Mouse (Mus musculus) lung, postnatal 0 days (tissue): ENCODE data around the gene Immp2l. TPM values are rescaled to one million over a fixed set of nuclear protein-coding genes. Genes with fewer than 3 reads are reported as not detected.
"Not testable (repeated sequence)": the region's sequence is repeated elsewhere in the genome, so short reads cannot be mapped to it uniquely, and the experiment has no call there.

ENCODE experiments used
- ATAC-seq: fragments of 200-750 bp; cut with Nextera tagmentation; 2 replicates; pipeline ENCODE4 v1.8.0; 2017; ENCODE audit warnings: moderate library complexity
- DNase-seq: peaks from one replicate; pipeline ENCODE4 v3.0.0-alpha.2; 2016; ENCODE audit warnings: low spot score
- H3K27ac ChIP-seq: fragments of 300-500 bp; sonication (generic); 2 replicates; pipeline ENCODE4 v1.5.1; 2014; ENCODE audit warnings: antibody characterized with exemption, mild to moderate bottlenecking, low read length, mixed read lengths
- H3K27me3 ChIP-seq: fragments of 300-500 bp; sonication (generic); replicated peaks from 2 replicates; pipeline ENCODE4 v1.6.1; 2014; ENCODE audit warnings: low read length, mixed read lengths; ENCODE audit not compliant: insufficient read depth
- H3K36me3 ChIP-seq: fragments of 300-500 bp; sonication (generic); 2 replicates; pipeline ENCODE4 v1.6.1; 2014; ENCODE audit warnings: low read length, mixed read lengths; ENCODE audit not compliant: insufficient read depth
- H3K4me1 ChIP-seq: fragments of 300-500 bp; sonication (generic); 2 replicates; pipeline ENCODE4 v1.6.1; 2014; ENCODE audit warnings: antibody characterized with exemption, low read depth, low read length, mixed read lengths; ENCODE audit not compliant: insufficient read depth
- H3K4me2 ChIP-seq: fragments of 300-500 bp; sonication (generic); replicated peaks from 2 replicates; pipeline ENCODE4 v1.6.1; 2014; ENCODE audit warnings: low read depth, mild to moderate bottlenecking, low read length, moderate library complexity, mixed read lengths
- H3K4me3 ChIP-seq: fragments of 300-500 bp; sonication (generic); 2 replicates; pipeline ENCODE4 v1.5.1; 2014; ENCODE audit warnings: low read depth, low read length
- H3K9ac ChIP-seq: fragments of 300-500 bp; sonication (generic); replicated peaks from 2 replicates; pipeline ENCODE4 v1.6.1; 2014; ENCODE audit warnings: low read depth, mild to moderate bottlenecking
- H3K9me3 ChIP-seq: fragments of 300-500 bp; sonication (generic); 2 replicates; pipeline ENCODE4 v1.6.1; 2016; ENCODE audit warnings: low read length, mixed read lengths
- CTCF ChIP-seq: IDR thresholded peaks from 2 replicates; pipeline ENCODE4 v1.5.1; 2016; ENCODE audit warnings: antibody characterized with exemption, mild to moderate bottlenecking
- EP300 ChIP-seq: IDR thresholded peaks from 2 replicates; pipeline ENCODE4 v1.6.1; 2016; ENCODE audit warnings: antibody characterized with exemption, mild to moderate bottlenecking, control low read depth
- WGBS: fragments of 180-500 bp; shearing (Covaris S2); extraction: QIAGEN DNeasy Blood & Tissue Kit; methylation state at CpG from one replicate; pipeline ENCODE4 v1.1.7; 2014; 5-methylcytosine and 5-hydroxymethylcytosine counted together
- polyA plus RNA-seq: library from polyadenylated mRNA; unstranded; fragments of >200 nt; fragmentation: Nextera tagmentation; extraction: Ambion mirVana; gene quantifications from 2 replicates; pipeline ENCODE4 v1.2.1, GENCODE M21; 2015

Immp2l gene
- polyA plus RNA-seq, 1 experiment from 2014 or later: 5.2 TPM

- Histone ChIP-seq H3K27ac (no peak overlapping the region), H3K4me2 (no peak overlapping the region), H3K9me3 (no peaks in the 10 kb centered on the region), H3K27me3 (no peaks in the 10 kb centered on the region), H3K4me1 (no peaks in the 10 kb centered on the region), H3K9ac (no peak overlapping the region), H3K4me3 (no peak overlapping the region), H3K36me3 (no peaks in the 10 kb centered on the region)
- 67% methylated on average over 3 of the region's 3 CpGs for WGBS
- no peak for TF ChIP-seq EP300
- TF ChIP-seq CTCF: no peak
- ATAC-seq: no peak
- DNase-seq: no peak
Observed at GRCm38 (mm10) chr12:41742887-41743286, 719.0 kb downstream of the Immp2l start.

- DNase-seq (no peak), ATAC-seq (no peak)
- Histone ChIP-seq H3K27me3 (no peaks in the 10 kb centered on the region), H3K4me3 (no peak overlapping the region), H3K27ac (no peak overlapping the region), H3K9ac (no peak overlapping the region), H3K9me3 (no peaks in the 10 kb centered on the region), H3K4me2 (no peak overlapping the region), H3K4me1 (no peaks in the 10 kb centered on the region), H3K36me3 (no peaks in the 10 kb centered on the region)
- 56% methylated on average over 3 of the region's 3 CpGs for WGBS
- TF ChIP-seq EP300 (no peak), CTCF (no peak)
Observed at GRCm38 (mm10) chr12:41763396-41763795, 739.5 kb downstream of the Immp2l start.

DNA sequence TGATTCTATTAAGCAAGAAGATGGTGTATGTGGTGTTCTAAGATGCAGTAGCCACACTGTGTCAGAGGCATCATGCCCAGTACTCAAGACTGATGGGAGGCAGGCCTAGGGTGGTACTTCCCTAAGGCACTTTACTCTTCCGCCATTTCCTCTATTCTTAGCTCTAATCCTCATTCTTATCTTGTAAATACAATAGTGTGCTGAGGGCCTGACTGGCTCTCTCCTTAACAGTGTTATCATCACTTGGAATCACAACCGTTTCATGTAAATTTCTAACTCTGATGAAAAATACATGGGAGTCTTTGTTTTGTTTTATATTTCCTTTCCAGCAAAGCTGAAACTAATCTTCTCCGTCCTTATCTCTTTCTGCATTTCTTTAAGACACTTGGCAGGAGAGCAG lies 750.1 kb downstream of the Immp2l start:
- Histone ChIP-seq H3K4me1 (no peaks in the 10 kb centered on the region), H3K4me3 (no peak overlapping the region), H3K27me3 (no peaks in the 10 kb centered on the region), H3K9me3 (no peaks in the 10 kb centered on the region), H3K27ac (no peak overlapping the region), H3K9ac (no peak overlapping the region), H3K4me2 (no peak overlapping the region), H3K36me3 (no peaks in the 10 kb centered on the region)
- WGBS: 40% methylated on average over 3 of the region's 3 CpGs
- TF ChIP-seq EP300: no peak
- TF ChIP-seq CTCF: no peak
- ATAC-seq: no peak
- DNase-seq: peak; percentile 11

- DNase-seq: no peak
Observed at GRCm38 (mm10) chr12:41774623-41775323, 750.9 kb downstream of the Immp2l start.

DNA sequence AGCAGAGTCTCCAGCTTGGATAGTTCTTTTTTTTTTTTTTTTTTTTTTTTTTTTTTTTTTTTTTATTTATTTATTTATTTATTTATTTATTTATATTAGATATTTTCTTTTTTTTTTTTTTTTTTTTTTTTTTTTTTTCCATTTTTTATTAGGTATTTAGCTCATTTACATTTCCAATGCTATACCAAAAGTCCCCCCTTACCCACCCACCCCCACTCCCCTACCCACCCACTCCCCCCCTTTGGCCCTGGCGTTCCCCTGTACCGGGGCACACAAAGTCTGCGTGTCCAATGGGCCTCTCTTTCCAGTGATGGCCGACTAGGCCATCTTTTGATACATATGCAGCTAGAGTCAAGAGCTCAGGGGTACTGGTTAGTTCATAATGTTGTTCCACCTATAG lies 753.9 kb downstream of the Immp2l start:
- not testable (repeated sequence) for H3K4me1 ChIP-seq, H3K4me2 ChIP-seq, ATAC-seq, H3K36me3 ChIP-seq, H3K27me3 ChIP-seq, H3K9me3 ChIP-seq, H3K9ac ChIP-seq, H3K4me3 ChIP-seq, H3K27ac ChIP-seq, DNase-seq
- WGBS: no CpG with 5 or more reads among the region's 4 CpGs

More at GRCm38 (mm10) chr12:41774623-41775323, 750.9 kb downstream of the Immp2l start:
- no peaks in the 10 kb centered on the region for H3K9me3 ChIP-seq
- H3K4me1 ChIP-seq: no peaks in the 10 kb centered on the region
- H3K27me3 ChIP-seq: no peaks in the 10 kb centered on the region
- H3K36me3 ChIP-seq: no peaks in the 10 kb centered on the region
- WGBS: 92% methylated on average over 5 of the region's 5 CpGs
- no peak overlapping the region for H3K4me2 ChIP-seq
- TF ChIP-seq CTCF (no peak), EP300 (no peak)
- no peak overlapping the region for H3K27ac ChIP-seq
- no peak overlapping the region for H3K4me3 ChIP-seq
- H3K9ac ChIP-seq: no peak overlapping the region
- no peak for ATAC-seq

GRCm38 (mm10) chr12:41793681-41794080 lies 769.8 kb downstream of the Immp2l start:
- 73% methylated on average over 1 of the region's 1 CpGs for WGBS
- H3K4me3 ChIP-seq, H3K4me2 ChIP-seq, ATAC-seq, H3K27ac ChIP-seq, H3K9ac ChIP-seq, H3K4me1 ChIP-seq, H3K9me3 ChIP-seq, DNase-seq, H3K36me3 ChIP-seq, H3K27me3 ChIP-seq: not testable (repeated sequence)

DNA sequence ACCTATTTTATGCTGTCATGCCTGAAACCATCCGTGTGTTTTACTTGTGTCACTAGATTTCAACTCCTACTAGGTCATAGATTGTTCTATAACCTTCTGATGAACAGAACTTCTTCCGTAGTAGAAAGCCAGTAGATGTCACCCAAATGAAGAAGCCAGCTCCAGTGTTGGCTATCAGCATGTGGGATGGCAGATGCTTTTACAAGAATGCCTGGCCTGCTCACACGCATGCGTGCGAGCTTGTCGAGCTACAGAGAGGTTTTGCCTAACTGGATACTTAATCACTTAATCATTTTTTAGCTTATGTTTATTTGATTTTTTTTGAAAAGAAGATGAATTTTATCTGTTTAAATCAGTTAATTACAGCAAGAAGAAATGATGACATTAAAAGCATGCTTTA lies 805.6 kb downstream of the Immp2l start:
- no peak overlapping the region for H3K4me2 ChIP-seq
- H3K27ac ChIP-seq: no peak overlapping the region

More for the DNA sequence above, 805.6 kb downstream of the Immp2l start:
- Histone ChIP-seq H3K9me3 (no peaks in the 10 kb centered on the region), H3K27me3 (no peaks in the 10 kb centered on the region), H3K36me3 (no peaks in the 10 kb centered on the region), H3K4me1 (no peaks in the 10 kb centered on the region), H3K9ac (no peak overlapping the region), H3K4me3 (no peak overlapping the region)
- no peak for ATAC-seq
- no peak for DNase-seq
- TF ChIP-seq CTCF (no peak), EP300 (no peak)
- WGBS: 89% methylated on average over 6 of the region's 6 CpGs
